8 mouse cellular contexts compared by ENCODE assay signal in genomic region chr5:130003229-130003628, GRCm38 (mm10). TPM values are rescaled to one million over a fixed set of nuclear protein-coding genes. Genes with fewer than 3 reads are reported as not detected.
A peak's percentile ranks its signal among the peaks of the same experiment; 100 is the strongest.
DNase-seq lines count a peak whose midpoint lies in the region; ATAC-seq lines count a peak whose summit lies in the region.

No protein-coding gene starts in this region.

- ATAC-seq in kidney, embryonic 15.5 days (replicated peaks; ENCODE audit: low FRiP score), result no peak
- ATAC-seq in embryonic facial prominence, embryonic 13.5 days (ENCODE audit: insufficient number of reproducible peaks, insufficient read depth, low FRiP score, low TSS enrichment, low read depth), result no peak
- ATAC-seq in limb, embryonic 11.5 days (ENCODE audit: insufficient number of reproducible peaks, low FRiP score, low TSS enrichment, low read depth), result 0 out of 2 replicates have a peak, but pooled peaks have one; percentile 10
- no peak for ATAC-seq in neural tube, embryonic 13.5 days (ENCODE audit: low read depth)

- H3K9ac ChIP-seq in kidney, embryonic 15.5 days, result peak overlapping the region; percentile 55; the same call in 1 of the 2 replicates
- peak overlapping the region; percentile 82 for H3K9ac ChIP-seq in embryonic facial prominence, embryonic 13.5 days
- no peak overlapping the region for H3K9ac ChIP-seq in limb, embryonic 11.5 days (ENCODE audit: low read length)
- peak overlapping the region; percentile 80; the same call in 1 of the 2 replicates for H3K9ac ChIP-seq in neural tube, embryonic 13.5 days

- WGBS in kidney, embryonic 15.5 days, result 29% methylated on average over 7 of the region's 7 CpGs
- WGBS in embryonic facial prominence, embryonic 13.5 days, result 54% methylated on average over 7 of the region's 7 CpGs
- 48% methylated on average over 7 of the region's 7 CpGs for WGBS in limb, embryonic 11.5 days
- WGBS in neural tube, embryonic 13.5 days, result 69% methylated on average over 7 of the region's 7 CpGs

- H3K27ac ChIP-seq in kidney, embryonic 15.5 days, result peak overlapping the region; percentile 79
- no peak overlapping the region; the same call in 1 of the 2 replicates for H3K27ac ChIP-seq in embryonic facial prominence, embryonic 13.5 days
- peak overlapping the region; percentile 77 for H3K27ac ChIP-seq in limb, embryonic 11.5 days (replicated peaks; ENCODE audit: low read depth, low read length)
- H3K27ac ChIP-seq in neural tube, embryonic 13.5 days (replicated peaks), result no peak overlapping the region

- H3K4me1 ChIP-seq in kidney, embryonic 15.5 days, result peaks cover 17% of the 10 kb centered on the region
- H3K4me1 ChIP-seq in embryonic facial prominence, embryonic 13.5 days, result peaks cover 16% of the 10 kb centered on the region
- peaks cover 7% of the 10 kb centered on the region for H3K4me1 ChIP-seq in limb, embryonic 11.5 days (ENCODE audit: control insufficient read depth, insufficient read depth, low read length)
- peaks cover 11% of the 10 kb centered on the region for H3K4me1 ChIP-seq in neural tube, embryonic 13.5 days (replicated peaks)

- DNase-seq in kidney, adult 9 months, result no peak
- no peak for DNase-seq in limb, embryonic 11.5 days (ENCODE audit: low spot score)
- DNase-seq in ovary, postnatal 14 days (ENCODE audit: low spot score), result no peak
- no peak for DNase-seq in urinary bladder, postnatal 25 days (ENCODE audit: low spot score)
- DNase-seq in kidney, postnatal 36 days, result no peak

- H3K4me2 ChIP-seq in kidney, embryonic 15.5 days, result peak overlapping the region; percentile 78
- H3K4me2 ChIP-seq in embryonic facial prominence, embryonic 13.5 days, result peak overlapping the region; percentile 82
- peak overlapping the region; percentile 70; the same call in 1 of the 2 replicates for H3K4me2 ChIP-seq in limb, embryonic 11.5 days (ENCODE audit: low read depth, severe bottlenecking)
- peak overlapping the region; percentile 78 for H3K4me2 ChIP-seq in neural tube, embryonic 13.5 days

- H3K27me3 ChIP-seq in kidney, embryonic 15.5 days, result no peaks in the 10 kb centered on the region
- H3K27me3 ChIP-seq in embryonic facial prominence, embryonic 13.5 days, result no peaks in the 10 kb centered on the region
- no peaks in the 10 kb centered on the region for H3K27me3 ChIP-seq in limb, embryonic 11.5 days (ENCODE audit: control insufficient read depth, insufficient read depth, low read length)
- H3K27me3 ChIP-seq in neural tube, embryonic 13.5 days, result no peaks in the 10 kb centered on the region

- H3K36me3 ChIP-seq in kidney, embryonic 15.5 days, result no peaks in the 10 kb centered on the region; the same call in 1 of the 2 replicates
- no peaks in the 10 kb centered on the region; the same call in 1 of the 2 replicates for H3K36me3 ChIP-seq in embryonic facial prominence, embryonic 13.5 days
- no peaks in the 10 kb centered on the region for H3K36me3 ChIP-seq in limb, embryonic 11.5 days (ENCODE audit: control insufficient read depth, insufficient read depth, low read length)
- no peaks in the 10 kb centered on the region for H3K36me3 ChIP-seq in neural tube, embryonic 13.5 days

- H3K9me3 ChIP-seq in kidney, embryonic 15.5 days (replicated peaks), result peaks cover 8% of the 10 kb centered on the region
- H3K9me3 ChIP-seq in embryonic facial prominence, embryonic 13.5 days, result no peaks in the 10 kb centered on the region; the same call in none of the 2 replicates
- no peaks in the 10 kb centered on the region for H3K9me3 ChIP-seq in limb, embryonic 11.5 days (ENCODE audit: control insufficient read depth, low read length)
- peaks cover 14% of the 10 kb centered on the region for H3K9me3 ChIP-seq in neural tube, embryonic 13.5 days

- peak overlapping the region; percentile 70 for H3K4me3 ChIP-seq in kidney, embryonic 15.5 days (replicated peaks)
- H3K4me3 ChIP-seq in embryonic facial prominence, embryonic 13.5 days, result peak overlapping the region; percentile 67
- peak overlapping the region; percentile 61; the same call in 1 of the 2 replicates for H3K4me3 ChIP-seq in limb, embryonic 11.5 days (ENCODE audit: low read depth, low read length)
- H3K4me3 ChIP-seq in neural tube, embryonic 13.5 days, result peak overlapping the region; percentile 61

RNA-seq across cellular contexts. Expression of gene Gusb, which starts 0.4 kb away (rescaled TPM):
- 53.7 and 55.2 TPM in 2 replicates for polyA plus RNA-seq in kidney, embryonic 15.5 days (2015; fragmentation: Nextera tagmentation; extraction: Ambion mirVana)
- polyA plus RNA-seq in embryonic facial prominence, embryonic 13.5 days (2015; fragmentation: Nextera tagmentation; extraction: Ambion mirVana), result 38.2 and 43.4 TPM in 2 replicates
- polyA plus RNA-seq in limb, embryonic 11.5 days (2014; fragmentation: Nextera tagmentation; extraction: Ambion mirVana), result 55.9 and 57.4 TPM in 2 replicates
- polyA plus RNA-seq in neural tube, embryonic 13.5 days (2015; fragmentation: Nextera tagmentation; extraction: Ambion mirVana), result 30.9 and 33.3 TPM in 2 replicates

RNA-seq across cellular contexts. Expression of gene Asl, which starts 25.8 kb away (rescaled TPM):
- 49.9 and 50.6 TPM in 2 replicates for polyA plus RNA-seq in kidney, embryonic 15.5 days (2015; fragmentation: Nextera tagmentation; extraction: Ambion mirVana)
- 21.8 and 24.8 TPM in 2 replicates for polyA plus RNA-seq in embryonic facial prominence, embryonic 13.5 days (2015; fragmentation: Nextera tagmentation; extraction: Ambion mirVana)
- polyA plus RNA-seq in limb, embryonic 11.5 days (2014; fragmentation: Nextera tagmentation; extraction: Ambion mirVana), result 25.4 and 29.0 TPM in 2 replicates
- 40.3 and 44.4 TPM in 2 replicates for polyA plus RNA-seq in neural tube, embryonic 13.5 days (2015; fragmentation: Nextera tagmentation; extraction: Ambion mirVana)

RNA-seq across cellular contexts. Expression of gene Crcp, which starts 25.9 kb away (rescaled TPM):
- 39.0 and 40.6 TPM in 2 replicates for polyA plus RNA-seq in kidney, embryonic 15.5 days (2015; fragmentation: Nextera tagmentation; extraction: Ambion mirVana)
- polyA plus RNA-seq in embryonic facial prominence, embryonic 13.5 days (2015; fragmentation: Nextera tagmentation; extraction: Ambion mirVana), result 44.8 and 47.1 TPM in 2 replicates
- polyA plus RNA-seq in limb, embryonic 11.5 days (2014; fragmentation: Nextera tagmentation; extraction: Ambion mirVana), result 29.6 and 30.2 TPM in 2 replicates
- polyA plus RNA-seq in neural tube, embryonic 13.5 days (2015; fragmentation: Nextera tagmentation; extraction: Ambion mirVana), result 70.1 and 80.1 TPM in 2 replicates

Comparison
In these comparisons a context has a peak if more than half of its experiments do, and no peak if none do; other contexts are left out.
1. H3K27ac ChIP-seq: peak in kidney, embryonic 15.5 days (single experiment) and limb, embryonic 11.5 days (single experiment); none in embryonic facial prominence, embryonic 13.5 days (single experiment) and neural tube, embryonic 13.5 days (single experiment).
2. Peak in every context shown above with its lines, with median percentiles within 50 percentile points of each other: H3K4me2 ChIP-seq and H3K4me3 ChIP-seq.